In the genomic region with DNA sequence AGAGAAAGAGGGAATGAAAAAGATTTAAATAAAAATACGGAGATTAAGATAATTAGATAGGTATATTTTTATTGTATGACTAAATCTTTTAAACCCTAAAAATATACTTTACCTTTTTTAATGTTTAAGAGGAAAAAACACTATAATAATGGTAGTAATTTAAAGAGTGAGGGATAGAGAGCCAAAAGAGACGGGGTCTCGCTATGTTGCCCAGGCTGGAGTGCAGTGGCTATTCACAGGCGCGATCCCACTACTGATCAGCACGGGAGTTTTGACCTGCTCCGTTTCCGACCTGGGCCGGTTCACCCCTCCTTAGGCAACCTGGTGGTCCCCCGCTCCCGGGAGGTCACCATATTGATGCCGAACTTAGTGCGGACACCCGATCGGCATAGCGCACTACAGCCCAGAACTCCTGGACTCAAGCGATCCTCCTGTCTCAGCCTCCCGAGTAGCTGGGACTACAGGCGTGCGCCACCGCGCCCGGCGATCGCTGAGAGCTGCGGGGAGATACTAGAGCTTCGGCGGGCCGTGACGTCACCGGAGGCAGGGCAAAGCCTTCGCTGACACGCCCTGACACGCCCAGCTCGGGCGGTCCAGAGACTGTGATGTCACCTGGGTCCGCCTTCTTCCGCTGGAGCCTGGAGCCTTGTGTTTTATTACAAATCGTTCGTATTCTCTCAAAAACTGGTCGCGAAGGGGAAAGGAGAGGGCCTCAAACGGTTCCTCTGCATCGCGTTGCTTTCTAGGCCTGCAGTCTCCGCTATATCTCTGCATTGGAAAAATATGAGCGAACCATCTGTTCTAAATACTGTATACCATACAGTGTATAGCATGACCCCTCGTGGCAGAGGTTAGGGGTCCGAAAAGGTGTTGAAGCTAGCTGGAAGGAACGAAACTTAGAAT, we compare ENCODE assay signal across 8 mouse cellular contexts. TPM values are rescaled to one million over a fixed set of nuclear protein-coding genes. Genes with fewer than 3 reads are reported as not detected.
DNase-seq lines count a peak whose midpoint lies in the region; ATAC-seq and TF ChIP-seq lines count a peak whose summit lies in the region.
"Not testable (repeated sequence)": the region's sequence is repeated elsewhere in the genome, so short reads cannot be mapped to it uniquely, and the experiment has no call there.

No protein-coding gene starts in this region.

- peak overlapping the region; percentile 81 for H3K4me3 ChIP-seq in E14TG2a.4 (replicated peaks; ENCODE audit: low read length)
- H3K4me3 ChIP-seq in forebrain, embryonic 13.5 days = peak overlapping the region; percentile 58
- H3K4me3 ChIP-seq in liver, postnatal 0 days (ENCODE audit: low read depth, low read length) = peak overlapping the region; percentile 59
- H3K4me3 ChIP-seq in neural tube, embryonic 14.5 days (ENCODE audit: low read depth, low read length) = peak overlapping the region; percentile 48

- peak overlapping the region; percentile 67 for H3K9ac ChIP-seq in forebrain, embryonic 13.5 days
- peak overlapping the region; percentile 76 for H3K9ac ChIP-seq in liver, postnatal 0 days (replicated peaks)
- H3K9ac ChIP-seq in neural tube, embryonic 14.5 days (replicated peaks; ENCODE audit: low read depth, low read length) = peak overlapping the region; percentile 58

- H3K27me3 ChIP-seq in E14TG2a.4 (ENCODE audit: insufficient read depth, low read length); forebrain, embryonic 13.5 days; liver, postnatal 0 days (ENCODE audit: insufficient read depth, low read length); neural tube, embryonic 14.5 days (ENCODE audit: control insufficient read depth, insufficient read depth, low read length): not testable (repeated sequence)

- not testable (repeated sequence) for H3K36me3 ChIP-seq in E14TG2a.4 (ENCODE audit: insufficient read depth, low read length); forebrain, embryonic 13.5 days (ENCODE audit: poor library complexity, severe bottlenecking); liver, postnatal 0 days (replicated peaks; ENCODE audit: insufficient read depth, low read length); neural tube, embryonic 14.5 days (ENCODE audit: control insufficient read depth, insufficient read depth, low read length)

- peaks cover 36% of the 10 kb centered on the region for H3K4me1 ChIP-seq in E14TG2a.4 (replicated peaks; ENCODE audit: low read depth, low read length)
- peaks cover 12% of the 10 kb centered on the region for H3K4me1 ChIP-seq in forebrain, embryonic 13.5 days
- H3K4me1 ChIP-seq in liver, postnatal 0 days (ENCODE audit: insufficient read depth) = peaks cover 19% of the 10 kb centered on the region
- not testable (repeated sequence) for H3K4me1 ChIP-seq in neural tube, embryonic 14.5 days (ENCODE audit: control insufficient read depth, insufficient read depth, low read length)

- under 1% methylated on average over 40 of the region's 50 CpGs for WGBS in forebrain, embryonic 13.5 days
- under 1% methylated on average over 43 of the region's 50 CpGs for WGBS in large intestine, adult 2 months
- WGBS in liver, postnatal 0 days (ENCODE audit: insufficient replicate concordance) = under 1% methylated on average over 39 of the region's 50 CpGs
- 1% methylated on average over 38 of the region's 50 CpGs for WGBS in neural tube, embryonic 14.5 days

- intact Hi-C loops in heart, postnatal 10 days (cut with DNase I) = loop anchor here (5.0 kb wide), 1 partner anchor 321 kb away; a partner anchor contains a TSS

- H3K9me3 ChIP-seq in E14TG2a.4 (ENCODE audit: low read length); forebrain, embryonic 13.5 days (replicated peaks); liver, postnatal 0 days (ENCODE audit: low read length); neural tube, embryonic 14.5 days (ENCODE audit: control insufficient read depth, low read length): not testable (repeated sequence)

- TF ChIP-seq CTCF in E14TG2a.4 (conservative IDR thresholded peaks at IDR 0.05; ENCODE audit: low read length) = not testable (repeated sequence)
- peak; percentile 11 for TF ChIP-seq CTCF in liver, postnatal 0 days (IDR thresholded peaks at IDR 0.05; ENCODE audit: low read depth)

- H3K4me2 ChIP-seq in forebrain, embryonic 13.5 days = peak overlapping the region; percentile 72
- peak overlapping the region; percentile 73 for H3K4me2 ChIP-seq in liver, postnatal 0 days (ENCODE audit: low read depth, low read length)
- peak overlapping the region; percentile 55 for H3K4me2 ChIP-seq in neural tube, embryonic 14.5 days (ENCODE audit: low read depth, low read length)

- not testable (repeated sequence) for TF ChIP-seq EP300 in liver, postnatal 0 days (IDR thresholded peaks at IDR 0.05; ENCODE audit: low read depth)

- DNase-seq in c-Kit-positive CD71-positive TER-119-positive erythroid progenitor cells, embryonic 14.5 days (ENCODE audit: low spot score) = peak; percentile 98
- DNase-seq in heart, postnatal 10 days = peak; percentile 99 to 100
- DNase-seq in large intestine, adult 2 months (ENCODE audit: low read depth, low spot score) = peak; percentile 88
- DNase-seq in liver, postnatal 0 days = peak; percentile 100
- peak; percentile 99 for DNase-seq in testis, postnatal 10 days (ENCODE audit: low spot score)

- ATAC-seq in forebrain, embryonic 13.5 days = peak; percentile 96
- ATAC-seq in liver, postnatal 0 days = peak; percentile 89
- peak; percentile 95 for ATAC-seq in neural tube, embryonic 14.5 days (ENCODE audit: low read depth)

- H3K27ac ChIP-seq in forebrain, embryonic 13.5 days = peak overlapping the region; percentile 89
- peak overlapping the region; percentile 92 for H3K27ac ChIP-seq in liver, postnatal 0 days (ENCODE audit: low read depth)
- peak overlapping the region; percentile 87 for H3K27ac ChIP-seq in neural tube, embryonic 14.5 days (ENCODE audit: low read depth, low read length)

RNA-seq across cellular contexts. Expression of a gene that starts 4.3 kb away (rescaled TPM):
- polyA plus RNA-seq in forebrain, embryonic 13.5 days (2015; fragmentation: Nextera tagmentation; extraction: Ambion mirVana) = 99.3 and 99.9 TPM in 2 replicates
- total RNA-seq in heart, postnatal 10 days (2021) = 10 to 100 TPM; 29.1 to 32.4 TPM
- 3.0 and 4.4 TPM in 2 replicates for polyA plus RNA-seq in large intestine, adult 2 months (2012; rRNA removed)
- 28.3 and 29.7 TPM in 2 replicates for polyA plus RNA-seq in liver, postnatal 0 days (2015; fragmentation: Nextera tagmentation; extraction: Ambion mirVana)
- polyA plus RNA-seq in neural tube, embryonic 14.5 days (2014; fragmentation: Nextera tagmentation; extraction: Ambion mirVana) = 97.2 and 103 TPM in 2 replicates

RNA-seq across cellular contexts. Expression of a gene that starts 10.7 kb away (rescaled TPM):
- polyA plus RNA-seq in forebrain, embryonic 13.5 days (2015; fragmentation: Nextera tagmentation; extraction: Ambion mirVana) = 25.4 and 29.0 TPM in 2 replicates
- total RNA-seq in heart, postnatal 10 days (2021) = 10 to 100 TPM; 77.1 to 81.6 TPM
- 222 and 263 TPM in 2 replicates for polyA plus RNA-seq in large intestine, adult 2 months (2012; rRNA removed)
- polyA plus RNA-seq in liver, postnatal 0 days (2015; fragmentation: Nextera tagmentation; extraction: Ambion mirVana) = 33.8 and 44.6 TPM in 2 replicates
- 29.3 and 30.4 TPM in 2 replicates for polyA plus RNA-seq in neural tube, embryonic 14.5 days (2014; fragmentation: Nextera tagmentation; extraction: Ambion mirVana)

RNA-seq across cellular contexts. Expression of a gene that starts 11.0 kb away (rescaled TPM):
- 0.63 and 0.80 TPM in 2 replicates for polyA plus RNA-seq in forebrain, embryonic 13.5 days (2015; fragmentation: Nextera tagmentation; extraction: Ambion mirVana)
- total RNA-seq in heart, postnatal 10 days (2021) = 1 to 10 TPM in 1 of 2 experiments, under 1 TPM in 1; 0.89 to 1.2 TPM
- 0.67 and 1.5 TPM in 2 replicates for polyA plus RNA-seq in large intestine, adult 2 months (2012; rRNA removed)
- polyA plus RNA-seq in liver, postnatal 0 days (2015; fragmentation: Nextera tagmentation; extraction: Ambion mirVana) = 1.00 and 1.3 TPM in 2 replicates
- polyA plus RNA-seq in neural tube, embryonic 14.5 days (2014; fragmentation: Nextera tagmentation; extraction: Ambion mirVana) = 1.0 and 1.3 TPM in 2 replicates

Comparison
In these comparisons a context has a peak if more than half of its experiments do, and no peak if none do; other contexts are left out.
1. Peak in every context shown above with its lines: DNase-seq, ATAC-seq, H3K4me3 ChIP-seq and H3K27ac ChIP-seq.